Mouse (Mus musculus): Measurements from ENCODE around the gene Ubtd2.

Ubtd2 gene

DNA sequence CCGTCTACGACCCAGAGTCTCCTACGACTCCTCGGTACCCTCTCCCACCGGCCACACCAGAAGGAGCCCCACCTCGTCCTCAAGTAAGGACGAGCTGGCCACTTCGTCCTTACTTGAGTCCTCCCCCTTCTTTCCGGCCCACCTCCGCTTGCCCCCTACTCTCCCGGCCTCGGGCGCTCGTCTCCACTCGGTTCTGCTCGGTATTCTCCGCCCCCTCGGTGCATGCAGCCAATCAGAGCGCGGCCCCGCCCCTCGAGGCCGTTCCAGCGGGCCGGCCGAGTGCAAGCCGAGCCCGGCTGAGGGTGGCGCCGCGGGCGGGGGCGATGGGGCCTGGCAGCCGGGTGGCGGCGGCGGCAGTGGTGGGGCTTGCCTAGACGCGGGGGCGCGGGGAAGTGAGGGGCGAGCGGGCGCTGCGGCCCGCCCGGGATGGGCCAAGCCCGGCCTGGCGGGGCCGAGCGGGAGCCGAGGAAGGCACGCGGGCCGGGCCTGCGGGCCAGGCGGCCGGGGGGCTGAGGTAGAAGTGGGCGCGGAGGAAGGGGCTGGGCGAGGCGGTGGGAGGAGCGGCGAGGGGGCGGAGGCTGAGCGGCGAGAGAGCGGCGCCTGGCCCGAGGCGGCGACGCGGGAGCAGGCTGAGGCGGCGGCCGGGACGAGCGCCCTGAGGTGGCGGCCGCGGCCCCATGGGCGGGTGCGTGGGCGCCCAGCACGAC, at the start of gene Ubtd2:
Gene Ubtd2 (plus strand): TSS at position 571 of the 707 bp plus-strand sequence.
- peak; percentile 98 for DNase-seq (ENCODE audit: low spot score)

DNA sequence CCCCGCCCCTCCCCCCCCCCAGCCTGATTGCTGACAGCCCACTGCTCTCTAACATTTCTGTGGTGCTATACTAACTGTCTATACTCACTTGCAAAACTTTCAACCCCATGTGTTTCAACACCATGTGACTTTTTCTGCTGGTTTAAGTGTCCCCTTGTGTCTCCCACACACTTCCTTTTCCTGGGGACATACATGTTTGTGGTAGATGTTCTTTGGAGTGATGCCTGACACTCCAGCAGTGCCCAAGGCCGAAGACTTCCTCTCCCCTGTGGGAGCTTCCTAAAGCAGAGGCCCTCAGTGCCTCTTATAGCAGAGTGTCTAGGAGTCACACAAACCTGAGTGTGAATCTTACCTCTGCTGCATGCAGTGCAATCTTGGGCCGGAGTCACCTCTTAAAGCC, 47.3 kb upstream of the Ubtd2 start:
- no peak for DNase-seq (ENCODE audit: low spot score)

DNA sequence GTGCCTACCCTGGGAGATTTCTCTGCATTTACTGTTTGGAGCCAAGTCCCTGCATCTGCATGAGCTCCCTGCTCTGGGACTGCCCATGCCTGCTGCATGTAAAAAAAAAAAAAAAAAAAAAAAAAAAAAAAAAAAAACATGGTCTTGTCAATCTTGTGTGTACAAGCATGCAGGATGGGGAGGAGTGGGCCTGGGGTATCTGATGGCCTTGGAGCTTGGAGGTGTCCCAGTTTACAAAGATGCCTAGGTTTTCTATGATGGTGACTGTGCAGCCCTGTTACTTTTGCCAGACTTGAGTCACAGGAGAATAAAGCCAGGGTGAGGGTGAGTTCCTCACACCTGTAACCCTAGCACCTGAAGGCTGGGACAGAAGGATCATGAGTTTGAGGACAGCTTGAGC, 46.1 kb upstream of the Ubtd2 start:
- DNase-seq (ENCODE audit: low spot score), result no peak

DNA sequence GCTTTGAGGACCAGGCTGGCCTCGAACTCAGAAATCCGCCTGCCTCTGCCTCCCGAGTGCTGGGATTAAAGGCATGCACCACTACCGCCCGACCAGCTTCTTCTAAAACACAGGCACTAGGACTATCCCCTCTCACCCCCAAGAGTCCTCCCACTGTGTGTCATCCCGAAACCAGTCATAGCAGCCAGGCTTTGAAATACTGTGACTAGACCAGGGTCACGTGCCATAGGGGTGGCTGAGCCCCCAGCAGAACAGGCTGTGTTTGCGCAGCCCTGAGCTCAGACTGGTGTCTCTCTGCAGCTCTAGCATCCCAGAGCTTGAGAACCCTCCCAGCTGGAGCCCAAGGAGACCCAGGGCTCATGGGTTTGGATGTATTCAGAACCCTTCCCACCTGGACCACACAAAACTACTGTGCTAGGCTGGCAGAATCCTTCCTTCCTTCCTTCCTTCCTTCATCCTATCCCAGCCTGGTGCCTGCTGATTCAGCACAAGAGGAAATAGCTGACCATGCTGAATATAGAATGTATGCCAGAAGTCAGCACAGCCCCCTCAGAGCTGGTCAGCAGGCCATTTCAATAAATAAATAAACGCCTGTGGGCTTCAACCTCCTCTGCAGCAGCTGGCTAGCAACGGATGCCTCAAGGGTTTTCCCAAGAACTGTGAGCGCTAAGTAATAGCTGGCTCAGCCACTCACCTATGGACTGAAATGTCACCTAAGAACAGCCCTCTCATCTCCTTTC, 45.2 kb upstream of the Ubtd2 start:
- no peak for DNase-seq (ENCODE audit: low spot score)

GRCm38 (mm10) chr11:32420001-32420400, 35.2 kb upstream of the Ubtd2 start:
- no peak for DNase-seq (ENCODE audit: low spot score)

DNA sequence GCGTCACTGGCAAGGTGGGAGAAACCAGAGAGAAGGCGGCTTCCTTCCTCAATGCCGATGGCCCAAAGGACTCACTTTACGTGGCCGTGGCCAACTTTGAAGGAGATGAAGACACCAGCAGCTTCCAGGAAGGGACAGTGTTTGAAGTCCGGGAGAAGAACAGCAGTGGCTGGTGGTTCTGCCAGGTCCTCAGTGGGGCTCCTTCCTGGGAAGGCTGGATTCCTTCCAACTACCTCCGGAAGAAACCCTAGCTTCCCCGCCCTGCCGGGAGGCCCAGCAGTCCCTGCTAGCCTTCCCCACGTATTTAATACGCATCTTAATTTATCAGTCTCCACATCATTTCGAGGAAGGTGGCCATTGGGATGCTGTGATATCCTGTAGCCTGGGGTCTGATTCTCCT, 31.9 kb upstream of the Ubtd2 start:
- DNase-seq (ENCODE audit: low spot score), result no peak

DNA sequence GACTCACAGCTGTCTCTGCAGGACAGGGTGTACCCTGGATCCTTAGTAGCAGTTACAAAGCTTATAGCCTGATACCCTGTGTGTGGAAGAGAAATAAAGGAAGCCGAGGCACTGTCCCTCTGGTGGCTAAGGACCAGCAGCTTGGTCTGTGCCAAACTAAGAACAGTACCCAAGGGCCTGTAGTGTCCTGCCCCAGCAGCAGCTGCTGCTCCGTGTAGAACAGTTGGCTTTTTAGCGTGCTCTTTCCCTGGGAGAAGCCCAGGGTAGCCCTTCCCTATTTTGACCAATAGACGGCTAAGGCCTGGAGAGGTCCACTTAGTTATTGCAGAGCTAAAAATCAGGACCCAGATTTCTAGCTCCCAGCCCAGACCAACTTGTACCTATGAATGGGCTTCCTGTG, 30.6 kb upstream of the Ubtd2 start:
- DNase-seq (ENCODE audit: low spot score), result no peak

- no peak for DNase-seq (ENCODE audit: low spot score)
Measured at GRCm38 (mm10) chr11:32425043-32425658, 30.0 kb upstream of the Ubtd2 start.

- no peak for DNase-seq (ENCODE audit: low spot score)
Measured at GRCm38 (mm10) chr11:32427537-32427936, 27.6 kb upstream of the Ubtd2 start.

GRCm38 (mm10) chr11:32435410-32436060, 19.6 kb upstream of the Ubtd2 start:
- peak; percentile 42 for DNase-seq (ENCODE audit: low spot score)

- no peak for DNase-seq (ENCODE audit: low spot score)
Measured at GRCm38 (mm10) chr11:32442576-32442975, 12.6 kb upstream of the Ubtd2 start.

GRCm38 (mm10) chr11:32444266-32444665, 10.9 kb upstream of the Ubtd2 start:
- DNase-seq (ENCODE audit: low spot score), result no peak

- DNase-seq (ENCODE audit: low spot score), result no peak
Measured at GRCm38 (mm10) chr11:32445135-32445534, 10.0 kb upstream of the Ubtd2 start.

DNA sequence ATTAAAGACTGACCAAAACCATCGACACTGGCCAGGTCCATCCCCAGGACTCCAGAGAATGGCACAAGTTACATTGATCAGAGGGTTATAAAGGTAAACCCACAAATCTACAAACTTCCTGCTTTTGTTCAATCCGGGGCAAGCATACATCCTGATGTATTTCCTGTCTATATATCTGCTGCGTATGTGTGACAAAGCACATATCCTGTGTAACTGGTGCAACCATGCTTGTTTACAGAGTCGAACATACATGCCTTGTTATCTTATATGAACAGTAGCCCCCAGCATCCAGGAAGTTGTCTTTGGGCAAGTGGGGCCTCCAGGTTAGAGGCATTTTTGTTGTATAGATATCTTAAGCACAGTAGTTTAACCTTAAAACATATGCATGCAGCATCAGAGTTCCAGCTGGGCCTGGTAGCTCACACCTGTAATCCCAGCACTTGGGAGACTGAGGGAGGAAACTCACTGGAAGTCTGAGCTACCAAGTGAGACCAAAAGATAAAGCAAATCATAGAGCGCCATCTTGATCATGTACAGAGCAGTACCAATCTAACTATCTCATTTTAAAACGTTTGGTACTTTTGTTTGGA, 9.4 kb upstream of the Ubtd2 start:
- DNase-seq (ENCODE audit: low spot score), result no peak

- DNase-seq (ENCODE audit: low spot score), result peak; percentile 80
Measured at GRCm38 (mm10) chr11:32450216-32450615, 5.0 kb upstream of the Ubtd2 start.

- DNase-seq (ENCODE audit: low spot score), result no peak
Measured at GRCm38 (mm10) chr11:32451306-32451705, 3.9 kb upstream of the Ubtd2 start.

DNA sequence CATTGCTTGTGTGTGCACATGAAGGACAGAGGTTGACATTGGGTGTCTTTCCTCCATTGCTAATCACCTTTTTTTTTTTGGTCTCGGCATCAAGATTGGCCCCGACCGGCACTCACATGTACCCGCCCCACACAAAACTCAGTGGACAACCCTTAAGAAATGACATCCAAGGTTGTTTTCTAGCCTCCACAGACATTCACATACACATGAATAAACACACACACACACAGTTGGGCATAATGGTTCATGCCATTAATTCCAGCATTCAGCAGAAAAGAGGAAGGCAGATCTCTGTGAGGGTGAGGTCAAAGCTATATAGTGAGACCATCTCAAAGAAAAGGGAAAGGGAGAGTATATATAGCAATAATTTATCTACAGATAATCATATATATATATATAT, 2.4 kb upstream of the Ubtd2 start:
- DNase-seq (ENCODE audit: low spot score), result no peak

GRCm38 (mm10) chr11:32453353-32453915, 1.7 kb upstream of the Ubtd2 start:
- peak; percentile 13 for DNase-seq (ENCODE audit: low spot score)

GRCm38 (mm10) chr11:32454231-32454799, 855 bp upstream of the Ubtd2 start:
- DNase-seq (ENCODE audit: low spot score), result no peak

DNA sequence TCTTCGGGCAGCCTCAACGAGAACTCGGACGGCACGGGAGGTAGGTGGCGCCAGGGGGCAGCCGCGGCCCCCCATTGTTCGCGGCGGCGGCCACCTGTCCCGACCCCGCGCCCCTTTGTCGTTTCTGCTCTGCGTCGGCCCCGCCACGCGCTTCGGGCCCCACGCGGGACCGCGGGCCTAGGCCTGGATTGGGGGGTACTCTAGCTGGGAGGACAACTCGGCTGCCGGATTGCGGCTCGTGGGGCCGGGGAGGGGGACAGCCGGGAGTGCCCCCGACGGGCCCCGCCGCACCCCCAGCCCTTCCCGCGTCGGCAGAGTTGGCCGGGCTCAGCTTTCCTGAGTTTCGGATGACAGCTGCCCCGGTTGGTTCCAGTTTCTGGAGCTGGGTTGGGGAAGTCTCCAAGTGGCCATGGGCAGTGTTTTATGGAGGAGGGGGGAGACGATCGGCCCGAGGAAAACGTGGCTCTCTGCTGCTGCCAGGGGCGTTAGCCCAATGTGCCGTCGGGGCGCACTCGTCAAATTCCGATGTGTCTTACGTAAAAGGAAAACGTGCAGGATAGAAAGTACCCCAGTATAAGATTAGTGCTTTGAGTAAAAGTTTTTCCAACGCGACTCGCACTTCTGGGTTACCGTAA, 454 bp downstream of the Ubtd2 start:
- peak; percentile 76 for DNase-seq (ENCODE audit: low spot score)

DNA sequence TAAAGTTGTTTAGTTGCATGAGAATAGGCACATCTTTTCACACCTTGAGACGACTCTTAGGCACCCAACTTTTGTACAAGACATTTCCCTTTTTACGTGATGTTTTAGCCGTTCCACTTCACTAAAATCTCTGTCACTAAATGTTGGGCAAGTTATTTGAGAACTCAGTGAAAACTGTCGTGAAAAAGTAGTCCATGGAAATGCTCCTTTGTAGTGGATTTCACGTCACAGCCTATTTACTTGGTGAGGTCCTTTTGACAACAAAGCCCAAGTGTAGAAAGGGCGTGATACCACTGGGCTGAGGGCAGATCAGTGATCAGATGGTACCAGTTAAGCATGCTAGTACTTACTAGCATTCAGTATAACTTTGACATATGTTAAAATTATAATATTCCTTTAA, 1.2 kb downstream of the Ubtd2 start:
- DNase-seq (ENCODE audit: low spot score), result peak; percentile 60
